Mouse (Mus musculus) thymus, postnatal 4 days (tissue): ENCODE measurements around the gene Mia.

ENCODE experiments used
- DNase-seq: peaks from one replicate; pipeline ENCODE4 v3.0.0; 2021

The Mia gene

DNA sequence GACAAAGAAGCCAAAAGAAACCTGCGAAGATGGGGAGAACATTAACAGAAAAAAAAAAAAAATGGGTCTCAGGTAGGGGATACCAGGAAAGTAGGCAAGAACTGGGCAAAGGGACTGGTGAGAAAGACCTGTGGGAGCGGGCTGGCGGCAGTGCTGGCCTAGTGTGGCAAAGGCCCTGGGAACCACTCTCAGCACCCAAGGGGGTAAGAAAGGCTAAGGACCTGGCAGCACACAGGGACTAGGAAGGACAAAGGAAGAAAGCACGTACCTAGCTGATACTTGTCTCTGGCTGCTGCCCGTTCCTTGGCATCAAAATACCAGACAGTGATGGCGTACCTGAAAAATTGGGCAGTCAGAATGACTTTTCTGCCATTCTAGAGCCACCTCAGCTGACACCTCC, 21.7 kb downstream of the Mia start:
- no peak for DNase-seq

DNA sequence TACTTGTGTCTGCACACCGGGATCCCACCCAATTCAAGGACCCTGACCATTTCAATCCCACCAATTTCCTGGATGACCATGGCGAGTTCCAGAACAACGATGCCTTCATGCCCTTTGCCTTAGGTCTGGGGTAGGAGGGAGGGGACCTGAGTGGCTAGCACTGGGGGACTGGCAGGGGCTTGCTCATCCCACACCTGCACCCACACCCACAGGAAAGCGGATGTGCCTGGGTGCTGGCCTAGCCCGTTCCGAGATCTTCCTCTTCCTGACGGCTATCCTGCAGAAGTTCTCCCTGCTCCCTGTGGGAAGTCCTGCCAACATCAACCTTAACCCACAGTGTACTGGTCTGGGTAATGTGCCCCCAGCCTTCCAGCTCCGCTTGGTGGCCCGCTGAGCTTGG, 22.8 kb downstream of the Mia start:
- DNase-seq = no peak

DNA sequence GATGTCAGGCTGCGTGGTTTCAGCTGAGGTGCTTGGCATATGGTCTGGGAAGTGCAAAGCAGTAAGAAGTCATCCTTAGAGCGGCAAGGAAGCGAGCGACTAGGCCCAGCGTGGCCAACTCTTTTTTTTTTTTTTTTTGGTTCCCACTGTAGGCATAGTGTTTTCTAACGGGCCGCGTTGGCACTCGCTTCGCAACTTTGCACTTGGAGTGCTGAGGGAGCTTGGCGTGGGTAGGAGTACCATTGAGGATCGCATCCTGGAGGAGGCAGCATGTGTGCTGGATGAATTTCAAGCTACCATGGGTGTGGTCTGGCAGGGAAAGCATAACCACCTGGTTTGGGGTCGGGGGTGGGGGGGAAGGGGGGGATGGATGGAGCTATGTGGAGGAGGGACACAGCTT, 25.0 kb downstream of the Mia start:
- no peak for DNase-seq

DNA sequence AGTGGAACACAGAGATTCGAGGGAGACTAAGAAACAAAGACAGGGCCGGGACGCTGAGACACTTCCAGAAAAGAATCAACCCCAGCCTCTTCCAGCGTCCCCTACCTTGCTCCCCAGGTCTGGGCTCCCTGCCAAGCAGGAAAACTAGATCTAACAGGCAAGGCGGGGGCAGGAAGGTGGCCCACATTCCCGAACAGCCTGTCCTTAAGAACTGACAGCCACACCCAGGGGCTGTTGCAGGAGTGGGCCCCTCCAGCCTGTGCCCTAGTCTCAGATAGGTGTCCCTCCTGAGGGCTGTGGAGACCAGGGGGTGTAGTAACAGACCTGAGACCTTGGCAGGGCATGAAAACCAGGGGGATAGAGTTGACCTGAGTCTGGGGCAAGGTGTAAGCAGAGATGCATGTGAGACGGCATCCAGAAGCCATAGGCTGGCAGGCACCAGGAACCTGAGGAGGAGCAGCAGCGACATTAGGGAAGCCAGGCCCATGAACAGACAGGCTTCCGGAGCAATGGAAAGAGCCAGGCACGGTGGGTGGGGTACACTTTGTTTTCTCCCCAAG, 27.7 kb downstream of the Mia start, which contains the start of gene Cyp2t4:
Gene Cyp2t4, plus strand, starts transcription at position 510 of the 560 bp plus-strand sequence.
- DNase-seq = no peak

DNA sequence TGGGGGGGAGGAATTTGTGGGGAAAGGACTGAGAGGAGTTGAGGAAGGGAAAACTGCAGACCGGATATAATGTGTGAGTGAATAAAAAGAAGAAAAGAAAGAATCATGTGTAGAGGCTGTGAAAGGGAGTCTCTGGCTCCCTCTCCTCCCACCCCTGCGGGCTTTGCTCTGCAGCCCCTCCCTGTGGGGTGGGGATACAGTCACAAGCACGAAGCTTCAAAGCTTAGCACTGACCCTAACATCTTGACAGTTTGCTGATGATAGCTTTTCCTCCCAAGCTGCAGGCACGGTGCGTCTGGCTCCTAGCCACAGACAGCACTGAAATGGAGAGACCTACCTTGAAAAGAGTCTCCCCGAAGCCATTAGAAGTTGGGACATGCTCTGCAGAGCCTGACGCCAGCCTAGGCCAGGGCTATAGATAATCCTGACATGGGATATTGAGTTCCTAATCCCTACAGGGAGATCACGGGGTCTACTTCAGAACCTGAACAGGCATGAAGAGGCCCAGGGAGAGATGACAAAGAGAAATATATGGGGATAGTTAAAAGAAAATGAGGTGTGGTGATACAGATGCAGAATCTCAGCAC, 44.5 kb downstream of the Mia start:
- no peak for DNase-seq

DNA sequence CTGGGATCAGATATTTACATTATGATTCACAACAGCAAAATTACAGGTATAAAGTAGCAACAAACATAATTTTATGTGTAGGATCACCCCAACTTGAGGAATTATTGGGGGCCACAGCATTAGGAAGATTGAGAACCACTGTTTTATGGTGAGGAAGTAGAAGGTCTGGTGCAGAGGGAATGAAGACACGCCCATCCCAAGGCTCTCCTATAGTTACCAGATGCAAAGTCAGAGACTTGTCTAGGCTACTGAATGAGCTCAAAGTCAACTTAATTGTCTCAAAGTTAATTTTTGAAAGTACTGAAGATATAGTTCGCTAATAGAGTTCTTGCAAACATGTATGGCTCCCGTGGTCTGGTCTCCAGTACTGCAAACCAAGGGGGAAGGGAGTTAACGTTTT, 47.2 kb downstream of the Mia start:
- no peak for DNase-seq

DNA sequence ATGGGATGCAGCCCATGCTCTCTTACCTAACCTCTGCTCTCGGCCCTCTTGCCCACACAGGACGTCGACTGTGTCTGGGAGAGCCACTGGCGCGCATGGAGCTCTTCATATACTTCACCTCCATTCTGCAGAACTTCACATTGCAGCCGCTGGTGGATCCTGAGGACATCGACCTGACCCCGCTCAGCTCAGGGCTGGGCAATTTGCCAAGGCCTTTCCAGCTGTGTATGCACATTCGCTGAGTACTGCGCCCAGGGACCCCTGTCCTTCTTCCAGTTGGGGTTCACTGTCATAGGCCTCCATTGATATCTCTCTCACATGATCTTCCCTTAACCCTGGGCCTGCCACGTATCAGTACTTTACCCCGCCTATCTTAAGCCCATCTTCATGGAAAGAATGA, 47.8 kb downstream of the Mia start:
- DNase-seq = no peak

DNA sequence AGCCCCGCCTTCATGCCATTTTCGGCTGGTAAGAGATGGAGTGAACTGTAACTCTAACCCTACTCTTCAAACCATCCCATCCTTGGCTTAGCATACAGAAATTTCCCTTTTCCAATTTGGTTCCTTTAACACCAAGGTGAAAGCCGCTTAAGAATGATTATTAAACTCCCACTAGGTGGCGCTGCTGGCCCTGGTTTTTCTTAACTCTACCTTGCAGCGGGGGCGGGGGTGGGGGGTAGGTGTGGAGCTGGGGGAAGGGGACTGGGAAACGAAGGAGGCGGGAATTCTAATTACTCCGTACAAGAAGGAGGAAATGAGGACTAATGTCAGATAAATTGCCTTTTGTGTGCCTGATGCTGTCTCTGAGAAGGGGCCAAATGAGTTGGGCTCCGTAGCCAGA, 48.4 kb downstream of the Mia start:
- DNase-seq = peak; percentile 69

DNA sequence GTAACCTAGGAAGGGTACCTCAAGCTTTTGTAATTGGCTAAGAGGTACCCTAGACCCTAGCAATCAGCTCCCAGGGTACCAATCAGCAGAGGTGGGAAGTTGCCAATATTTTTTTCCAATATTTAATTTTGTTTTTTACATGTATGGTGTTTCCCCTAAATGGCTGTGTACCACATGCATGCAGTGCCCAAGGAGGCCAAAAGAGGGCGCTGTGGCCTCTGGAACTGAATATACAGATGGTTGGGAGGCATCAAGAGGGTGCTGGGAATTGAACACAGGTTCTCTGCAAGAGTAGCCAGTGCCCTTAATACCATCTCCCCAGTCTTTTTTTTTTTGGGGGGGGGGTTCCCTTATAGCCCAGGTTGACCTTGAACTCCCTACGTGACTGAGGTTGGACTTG, 49.6 kb downstream of the Mia start:
- DNase-seq = no peak

DNA sequence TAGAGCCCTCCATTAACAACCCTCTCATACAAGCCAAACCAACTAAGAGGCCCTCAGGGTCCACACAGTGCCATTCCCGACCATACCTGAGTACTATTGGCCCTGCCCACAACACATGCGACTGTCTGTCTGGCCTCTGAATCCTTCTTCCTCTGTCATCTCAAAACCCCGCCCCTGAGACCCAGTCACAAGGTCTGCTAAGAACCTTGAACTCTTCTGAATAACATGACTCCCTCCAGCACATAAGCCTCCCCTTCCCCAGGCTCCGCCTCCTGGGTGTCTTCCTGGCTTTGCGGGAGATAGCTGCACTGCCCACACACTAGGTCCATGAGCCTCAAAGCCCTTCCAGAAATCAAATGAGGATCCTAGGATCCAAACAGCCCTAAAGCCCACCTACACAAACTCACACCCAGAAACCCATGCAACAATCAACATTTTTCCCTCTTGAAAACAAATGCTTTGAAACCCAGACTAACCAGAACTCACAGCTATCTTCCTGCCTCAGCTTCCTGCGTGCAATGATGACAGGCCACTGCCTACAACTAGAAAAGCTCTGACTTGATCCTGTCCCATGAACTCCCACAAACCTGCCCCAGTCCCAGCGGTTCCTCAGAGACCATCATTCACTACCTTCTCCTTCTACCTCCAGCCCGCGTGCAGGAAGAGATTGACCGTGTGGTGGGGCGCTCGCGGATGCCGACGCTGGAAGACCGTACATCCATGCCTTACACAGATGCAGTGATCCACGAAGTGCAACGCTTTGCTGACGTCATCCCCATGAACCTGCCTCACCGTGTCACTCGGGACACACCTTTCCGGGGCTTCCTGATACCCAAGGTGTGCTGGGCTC, 50.2 kb downstream of the Mia start:
- no peak for DNase-seq

DNA sequence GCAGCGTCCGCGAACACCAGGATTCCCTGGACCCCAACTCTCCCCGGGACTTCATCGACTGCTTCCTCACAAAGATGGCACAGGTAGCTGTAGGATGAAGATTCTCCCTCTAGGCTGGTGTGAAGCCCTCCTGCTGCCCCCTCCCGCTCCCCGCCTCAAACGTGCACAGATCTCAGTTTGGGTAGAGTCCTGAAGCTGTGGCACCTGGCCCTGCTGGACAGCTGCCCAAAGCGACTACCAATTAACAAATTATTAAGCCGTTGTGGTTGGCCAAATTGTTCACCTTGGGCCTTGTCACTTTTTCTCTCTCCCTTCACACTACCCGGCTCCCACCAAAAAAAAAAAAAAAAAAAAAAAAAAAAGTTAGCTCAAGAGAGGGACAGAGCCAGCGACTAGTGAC, 51.1 kb downstream of the Mia start:
- DNase-seq = no peak
